Mouse (Mus musculus) stomach, postnatal 0 days (tissue): ENCODE measurements around the gene Tmprss11d. TPM values are rescaled to one million over a fixed set of nuclear protein-coding genes. Genes with fewer than 3 reads are reported as not detected.

Experiments
- ATAC-seq: fragments of 200-750 bp; cut with Nextera tagmentation; 2 replicates; pipeline ENCODE4 v1.8.0; 2017; ENCODE audit not compliant: low FRiP score, low TSS enrichment
- DNase-seq: peaks from one replicate; pipeline ENCODE4 v3.0.0-alpha.2; 2016; ENCODE audit warnings: low spot score
- H3K27ac ChIP-seq: fragments of 300-500 bp; sonication (generic); replicated peaks from 2 replicates; pipeline ENCODE4 v1.5.1; 2014; ENCODE audit warnings: mild to moderate bottlenecking, control low read depth
- H3K27me3 ChIP-seq: fragments of 300-500 bp; sonication (generic); 2 replicates; pipeline ENCODE4 v1.6.1; 2014; ENCODE audit warnings: low read length; ENCODE audit not compliant: control insufficient read depth, insufficient read depth
- H3K36me3 ChIP-seq: fragments of 300-500 bp; sonication (generic); 2 replicates; pipeline ENCODE4 v1.6.1; 2014; ENCODE audit warnings: low read length, mixed read lengths; ENCODE audit not compliant: control insufficient read depth, insufficient read depth
- H3K4me1 ChIP-seq: fragments of 300-500 bp; sonication (generic); replicated peaks from 2 replicates; pipeline ENCODE4 v1.6.1; 2014; ENCODE audit warnings: antibody characterized with exemption; ENCODE audit not compliant: control insufficient read depth, insufficient read depth
- H3K4me2 ChIP-seq: fragments of 300-500 bp; sonication (generic); replicated peaks from 2 replicates; pipeline ENCODE4 v1.6.1; 2014; ENCODE audit warnings: low read depth, mild to moderate bottlenecking, control low read depth, moderate library complexity
- H3K4me3 ChIP-seq: fragments of 300-500 bp; sonication (generic); 2 replicates; pipeline ENCODE4 v1.5.1; 2014; ENCODE audit warnings: low read depth, low read length, control low read depth
- H3K9ac ChIP-seq: fragments of 300-500 bp; sonication (generic); 2 replicates; pipeline ENCODE4 v1.6.1; 2014; ENCODE audit warnings: mild to moderate bottlenecking, low read length, control low read depth, mixed read lengths
- H3K9me3 ChIP-seq: fragments of 300-500 bp; sonication (generic); 2 replicates; pipeline ENCODE4 v1.6.1; 2016; ENCODE audit warnings: low read length; ENCODE audit not compliant: control insufficient read depth
- CTCF ChIP-seq: IDR thresholded peaks from 2 replicates; pipeline ENCODE4 v1.5.1; 2016; ENCODE audit warnings: antibody characterized with exemption, low read depth, mild to moderate bottlenecking, moderate library complexity
- EP300 ChIP-seq: optimal IDR thresholded peaks from 2 replicates; pipeline ENCODE3; 2016; ENCODE audit warnings: antibody characterized with exemption
- WGBS: fragments of 180-500 bp; shearing (Covaris S2); extraction: QIAGEN DNeasy Blood & Tissue Kit; methylation state at CpG from one replicate; pipeline ENCODE4 v1.1.7; 2014; 5-methylcytosine and 5-hydroxymethylcytosine counted together
- polyA plus RNA-seq: library from polyadenylated mRNA; unstranded; fragments of >200 nt; fragmentation: Nextera tagmentation; extraction: Ambion mirVana; gene quantifications from 2 replicates; pipeline ENCODE4 v1.2.1, GENCODE M21; 2015

The Tmprss11d gene
- polyA plus RNA-seq = 4.4 and 5.9 TPM in 2 replicates

DNA sequence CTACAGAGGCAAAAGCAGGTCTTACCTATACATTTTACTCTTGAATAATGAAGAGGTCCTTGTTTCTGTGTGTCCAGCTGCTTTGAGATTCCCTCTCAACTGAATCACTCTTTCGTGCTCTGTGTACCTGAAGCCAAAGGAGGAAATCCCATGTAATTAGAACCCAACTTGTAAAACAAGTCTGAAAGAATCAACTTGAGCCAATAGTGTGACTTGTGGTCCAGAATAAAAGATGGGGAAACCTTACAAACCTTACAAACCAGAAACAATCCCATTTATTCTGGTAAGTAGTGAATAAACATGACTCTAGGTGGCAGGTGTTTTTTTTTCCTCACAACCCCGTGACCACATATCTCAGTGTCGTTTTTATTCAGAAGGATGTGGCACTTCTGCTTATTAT lies at the start of gene Tmprss11d:
TSS of gene Tmprss11d (minus strand) at position 101 of the 400 bp plus-strand sequence.
- no peak for DNase-seq
- H3K4me3 ChIP-seq = no peak within 1 kb of the TSS
- no peaks in the 10 kb centered on the region for H3K36me3 ChIP-seq
- no peak within 1 kb of the TSS for H3K4me2 ChIP-seq
- H3K9ac ChIP-seq = no peak within 1 kb of the TSS
- no peak for ATAC-seq
- no peak for TF ChIP-seq EP300
- no peak for TF ChIP-seq CTCF
- H3K27me3 ChIP-seq = no peaks in the 10 kb centered on the region
- 26% methylated on average over 3 of the region's 3 CpGs for WGBS
- H3K9me3 ChIP-seq = no peaks in the 10 kb centered on the region
- H3K27ac ChIP-seq = no peak within 1 kb of the TSS
- no peaks in the 10 kb centered on the region for H3K4me1 ChIP-seq

DNA sequence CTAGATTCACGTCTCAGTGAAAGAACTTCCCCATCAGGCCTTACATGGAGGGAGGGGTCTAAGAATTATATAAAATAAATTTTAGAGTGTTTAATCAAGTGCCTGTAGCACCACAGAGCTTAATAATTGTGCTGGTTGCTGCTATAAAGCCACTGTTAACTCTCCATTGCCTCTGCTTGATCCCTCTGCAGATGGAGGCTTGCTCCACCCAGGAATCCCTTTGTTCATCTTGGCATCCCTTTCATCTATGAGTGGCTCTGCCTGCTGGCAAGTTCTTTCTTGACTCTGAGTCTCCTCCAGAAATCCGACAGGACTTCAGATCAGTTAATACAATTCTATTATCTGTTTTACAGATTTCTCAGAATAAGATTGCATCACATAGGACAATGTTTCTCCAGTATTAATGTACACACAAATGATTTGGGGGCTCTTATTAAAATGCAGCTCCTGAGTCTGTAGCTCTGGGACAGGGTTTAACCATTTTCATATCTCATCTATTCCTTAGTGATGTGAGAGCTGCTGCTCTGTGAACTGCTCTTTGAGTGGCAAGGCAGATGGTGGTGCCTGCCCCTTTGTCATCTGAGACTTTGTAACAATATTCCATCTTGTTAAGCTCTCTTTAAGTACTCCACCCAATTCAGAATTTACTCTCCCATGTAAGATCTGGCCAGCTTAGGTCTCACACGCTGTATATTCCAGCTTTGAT lies 48.3 kb upstream of the Tmprss11d start:
- WGBS = 38% methylated on average over 3 of the region's 3 CpGs
- no peak overlapping the region for H3K9ac ChIP-seq
- DNase-seq = no peak

GRCm38 (mm10) chr5:86419494-86419893 lies 46.3 kb upstream of the Tmprss11d start:
- WGBS = 22% methylated on average over 4 of the region's 4 CpGs
- Histone ChIP-seq H3K4me1 (no peaks in the 10 kb centered on the region), H3K9ac (no peak overlapping the region), H3K4me2 (no peak overlapping the region), H3K9me3 (no peaks in the 10 kb centered on the region), H3K4me3 (no peak overlapping the region), H3K27ac (no peak overlapping the region), H3K27me3 (no peaks in the 10 kb centered on the region), H3K36me3 (no peaks in the 10 kb centered on the region)
- no peak for DNase-seq
- no peak for TF ChIP-seq EP300
- peak; percentile 60 for TF ChIP-seq CTCF
- ATAC-seq = no peak

More for the DNA sequence above, 48.3 kb upstream of the Tmprss11d start:
- H3K4me1 ChIP-seq = no peaks in the 10 kb centered on the region
- no peaks in the 10 kb centered on the region for H3K27me3 ChIP-seq
- ATAC-seq = no peak
- no peak overlapping the region for H3K4me3 ChIP-seq
- no peak overlapping the region for H3K27ac ChIP-seq
- H3K9me3 ChIP-seq = no peaks in the 10 kb centered on the region
- H3K4me2 ChIP-seq = no peak overlapping the region
- TF ChIP-seq EP300 = no peak
- TF ChIP-seq CTCF = no peak
- no peaks in the 10 kb centered on the region for H3K36me3 ChIP-seq

GRCm38 (mm10) chr5:86414280-86414679 lies 41.1 kb upstream of the Tmprss11d start:
- H3K9ac ChIP-seq = no peak overlapping the region
- DNase-seq (no peak), ATAC-seq (no peak)
- no peaks in the 10 kb centered on the region for H3K4me1 ChIP-seq
- H3K27me3 ChIP-seq = no peaks in the 10 kb centered on the region
- no peak overlapping the region for H3K27ac ChIP-seq
- H3K4me2 ChIP-seq = no peak overlapping the region
- 54% methylated on average over 7 of the region's 7 CpGs for WGBS
- no peak for TF ChIP-seq CTCF
- no peak for TF ChIP-seq EP300
- H3K9me3 ChIP-seq = no peaks in the 10 kb centered on the region
- no peaks in the 10 kb centered on the region for H3K36me3 ChIP-seq
- no peak overlapping the region for H3K4me3 ChIP-seq

DNA sequence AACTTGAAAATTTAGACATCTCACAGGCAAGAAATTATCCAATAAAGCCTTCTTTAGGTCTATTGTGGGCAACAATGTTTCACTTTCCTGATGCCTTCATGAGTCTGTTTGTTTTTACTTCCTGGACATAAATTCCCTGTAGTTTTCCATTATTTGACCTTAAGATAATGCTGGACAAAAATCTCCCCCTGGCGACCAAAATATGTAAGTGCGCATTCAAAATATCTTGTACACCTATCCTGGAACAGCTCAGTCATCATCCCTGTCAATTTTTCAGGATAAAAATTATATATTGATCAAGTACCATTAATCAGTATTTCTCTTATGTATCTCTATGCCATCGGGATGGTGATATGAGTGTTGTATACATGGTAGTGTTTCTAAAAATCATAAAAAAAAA lies 37.6 kb upstream of the Tmprss11d start:
- no peak for DNase-seq
- Histone ChIP-seq H3K36me3 (no peaks in the 10 kb centered on the region), H3K27ac (no peak overlapping the region), H3K9me3 (no peaks in the 10 kb centered on the region), H3K27me3 (no peaks in the 10 kb centered on the region), H3K4me3 (no peak overlapping the region), H3K4me2 (no peak overlapping the region), H3K9ac (no peak overlapping the region), H3K4me1 (no peaks in the 10 kb centered on the region)
- 22% methylated on average over 3 of the region's 3 CpGs for WGBS
- TF ChIP-seq EP300 (no peak), CTCF (peak; percentile 77)
- ATAC-seq = no peak

DNA sequence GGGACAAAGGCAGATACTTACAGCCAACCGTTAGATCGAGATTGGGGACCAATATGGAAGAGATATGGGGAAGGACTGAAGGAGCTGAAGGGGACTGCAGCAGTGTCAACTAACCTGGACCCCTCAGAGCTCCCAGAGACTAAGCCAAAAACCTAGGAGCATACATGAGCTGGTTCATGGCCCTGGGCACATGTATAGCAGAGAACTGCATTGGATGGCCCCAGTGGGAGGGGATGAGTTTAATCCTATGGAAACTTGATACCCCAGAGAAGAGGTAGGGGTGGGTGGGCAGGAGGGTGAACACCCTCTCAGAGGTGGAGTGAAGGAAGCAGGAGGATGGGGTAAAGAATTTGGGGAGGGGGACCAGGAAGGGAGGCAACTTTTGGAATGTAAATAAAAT lies 34.7 kb upstream of the Tmprss11d start:
- H3K36me3 ChIP-seq = no peaks in the 10 kb centered on the region
- no peaks in the 10 kb centered on the region for H3K27me3 ChIP-seq
- no peak overlapping the region for H3K4me2 ChIP-seq
- H3K27ac ChIP-seq = no peak overlapping the region
- no peaks in the 10 kb centered on the region for H3K9me3 ChIP-seq
- DNase-seq = no peak
- TF ChIP-seq EP300 (no peak), CTCF (no peak)
- no peaks in the 10 kb centered on the region for H3K4me1 ChIP-seq
- no peak overlapping the region for H3K9ac ChIP-seq
- no peak overlapping the region for H3K4me3 ChIP-seq
- no peak for ATAC-seq
- 79% methylated on average over 2 of the region's 2 CpGs for WGBS
